Mouse (Mus musculus) telencephalon, adult 2 months (tissue): ENCODE measurements around the gene Bahcc1.

Experiments
- DNase-seq: peaks from one replicate; pipeline ENCODE4 v3.0.0-alpha.2; 2011; ENCODE audit warnings: low read depth, low spot score

Gene Bahcc1

GRCm38 (mm10) chr11:120315832-120316689, 83.3 kb downstream of the Bahcc1 start:
- DNase-seq, result peak; percentile 98

- no peak for DNase-seq
Observed at GRCm38 (mm10) chr11:120316690-120317254, 84.0 kb downstream of the Bahcc1 start.

- DNase-seq, result no peak
Observed at GRCm38 (mm10) chr11:120317456-120317855, 84.7 kb downstream of the Bahcc1 start.

GRCm38 (mm10) chr11:120319310-120319709, 86.6 kb downstream of the Bahcc1 start:
- no peak for DNase-seq

GRCm38 (mm10) chr11:120320156-120320555, 87.4 kb downstream of the Bahcc1 start:
- DNase-seq, result no peak

- DNase-seq, result no peak
Observed at GRCm38 (mm10) chr11:120335431-120336021, 102.8 kb downstream of the Bahcc1 start.

GRCm38 (mm10) chr11:120337447-120337846, 104.7 kb downstream of the Bahcc1 start:
- DNase-seq, result no peak

- DNase-seq, result no peak
Observed at GRCm38 (mm10) chr11:120338786-120339185, 106.0 kb downstream of the Bahcc1 start.

- DNase-seq, result no peak
Observed at GRCm38 (mm10) chr11:120339978-120340513, 107.3 kb downstream of the Bahcc1 start.

- no peak for DNase-seq
Observed at GRCm38 (mm10) chr11:120341661-120342060, 108.9 kb downstream of the Bahcc1 start.
